Mouse (Mus musculus) retina, adult 2 months (tissue): ENCODE measurements around the gene Syngr1.

Experiments
- DNase-seq: peaks from one replicate; pipeline ENCODE4 v3.0.0-alpha.2; 2012; ENCODE audit warnings: low read depth, low spot score

Gene Syngr1

GRCm38 (mm10) chr15:80091121-80091955 lies at the start of gene Syngr1, which contains the start of gene Rpl3:
TSS of gene Syngr1 (plus strand) at chr15:80091334.
TSS of gene Rpl3 (minus strand) at chr15:80091868.
- peak; percentile 70 for DNase-seq

- no peak for DNase-seq
Measured at GRCm38 (mm10) chr15:80042152-80042551, 49.0 kb upstream of the Syngr1 start.

GRCm38 (mm10) chr15:80044249-80044648 lies 46.9 kb upstream of the Syngr1 start:
- no peak for DNase-seq

GRCm38 (mm10) chr15:80045749-80046148 lies 45.4 kb upstream of the Syngr1 start:
- no peak for DNase-seq

GRCm38 (mm10) chr15:80047242-80047641 lies 43.9 kb upstream of the Syngr1 start:
- no peak for DNase-seq

GRCm38 (mm10) chr15:80047973-80048372 lies 43.2 kb upstream of the Syngr1 start:
- no peak for DNase-seq

GRCm38 (mm10) chr15:80050093-80050492 lies 41.0 kb upstream of the Syngr1 start:
- no peak for DNase-seq

GRCm38 (mm10) chr15:80051092-80051761 lies 39.9 kb upstream of the Syngr1 start:
- DNase-seq, result no peak

- no peak for DNase-seq
Measured at GRCm38 (mm10) chr15:80051782-80052181, 39.4 kb upstream of the Syngr1 start.

GRCm38 (mm10) chr15:80053381-80054033 lies 37.6 kb upstream of the Syngr1 start:
- DNase-seq, result no peak

- no peak for DNase-seq
Measured at GRCm38 (mm10) chr15:80054034-80054710, 37.0 kb upstream of the Syngr1 start.

GRCm38 (mm10) chr15:80058151-80058550 lies 33.0 kb upstream of the Syngr1 start:
- DNase-seq, result no peak

- no peak for DNase-seq
Measured at GRCm38 (mm10) chr15:80059606-80060005, 31.5 kb upstream of the Syngr1 start.

- no peak for DNase-seq
Measured at GRCm38 (mm10) chr15:80060356-80061070, 30.6 kb upstream of the Syngr1 start.

GRCm38 (mm10) chr15:80061071-80061550 lies 30.0 kb upstream of the Syngr1 start:
- no peak for DNase-seq

- DNase-seq, result no peak
Measured at GRCm38 (mm10) chr15:80062339-80062738, 28.8 kb upstream of the Syngr1 start.

- DNase-seq, result no peak
Measured at GRCm38 (mm10) chr15:80062821-80063220, 28.3 kb upstream of the Syngr1 start.

GRCm38 (mm10) chr15:80064965-80065364 lies 26.2 kb upstream of the Syngr1 start:
- no peak for DNase-seq

GRCm38 (mm10) chr15:80065414-80065813 lies 25.7 kb upstream of the Syngr1 start:
- DNase-seq, result no peak

GRCm38 (mm10) chr15:80066538-80066937 lies 24.6 kb upstream of the Syngr1 start:
- no peak for DNase-seq

- no peak for DNase-seq
Measured at GRCm38 (mm10) chr15:80069171-80069570, 22.0 kb upstream of the Syngr1 start.
